Mouse (Mus musculus) MEL (cell line): ENCODE measurements at regions not wholly inside any gene's neighbourhood (a gene's known extent, or its start where the extent isn't known, plus 50 kb on each side); places are given as distances from the start of the nearest gene placed in this dataset.

Experiments
- DNase-seq: peaks from one replicate; pipeline ENCODE4 v3.0.0; 2011; ENCODE audit warnings: low read depth, low spot score
- H3K27ac ChIP-seq: 2 replicates; pipeline ENCODE4 v1.5.1; 2012; ENCODE audit warnings: low read depth, mild to moderate bottlenecking, control low read depth, low read length, moderate library complexity; ENCODE audit not compliant: control insufficient read depth
- H3K27me3 ChIP-seq, 2 experiments: fragments of 150-350 bp in 1 of 2; sonication (generic) in 1 of 2; 2 replicates each; pipeline ENCODE4 v1.6.1; 2012; ENCODE audit warnings: low read length in 2 of 2, mild to moderate bottlenecking in 2 of 2, improper control_type of control experiment in 1 of 2, moderate library complexity in 1 of 2; ENCODE audit not compliant: insufficient read depth in 2 of 2, control insufficient read depth in 1 of 2
- H3K36me3 ChIP-seq, 2 experiments: 2 replicates each; pipeline ENCODE4 v1.6.1; 2012 to 2014; ENCODE audit warnings: low read length in 2 of 2, improper control_type of control experiment in 1 of 2, inconsistent platforms in 1 of 2, mild to moderate bottlenecking in 1 of 2; ENCODE audit not compliant: insufficient read depth in 2 of 2, control insufficient read depth in 1 of 2
- H3K4me1 ChIP-seq, 2 experiments: fragments of 150-350 bp in 1 of 2; sonication (generic) in 1 of 2; 2 replicates each; pipeline ENCODE4 v1.6.1; 2012; ENCODE audit warnings: low read length in 2 of 2, improper control_type of control experiment in 1 of 2, mild to moderate bottlenecking in 1 of 2; ENCODE audit not compliant: insufficient read depth in 2 of 2, control insufficient read depth in 1 of 2
- H3K4me3 ChIP-seq, 2 experiments: fragments of 150-350 bp in 1 of 2; sonication (generic) in 1 of 2; 2 replicates each; pipeline ENCODE4 v1.5.1; 2012; ENCODE audit warnings: low read depth in 2 of 2, low read length in 2 of 2, mild to moderate bottlenecking in 2 of 2, moderate library complexity in 2 of 2, control low read depth in 1 of 2, improper control_type of control experiment in 1 of 2; ENCODE audit not compliant: control insufficient read depth in 1 of 2, insufficient read depth in 1 of 2
- H3K79me2 ChIP-seq: 2 replicates; pipeline ENCODE4 v1.6.1; 2012; ENCODE audit warnings: mild to moderate bottlenecking, low read length, moderate library complexity; ENCODE audit not compliant: control insufficient read depth, poor library complexity, insufficient read depth
- H3K9ac ChIP-seq: 2 replicates; pipeline ENCODE4 v1.6.1; 2012; ENCODE audit warnings: low read depth, mild to moderate bottlenecking, control low read depth, low read length, moderate library complexity; ENCODE audit not compliant: control insufficient read depth, poor library complexity, severe bottlenecking
- H3K9me3 ChIP-seq: fragments of 150-350 bp; sonication (generic); replicated peaks from 2 replicates; pipeline ENCODE4 v1.6.1; 2012; ENCODE audit warnings: mild to moderate bottlenecking, low read length, improper control_type of control experiment, moderate library complexity; ENCODE audit not compliant: insufficient read depth
- BHLHE40 ChIP-seq: IDR thresholded peaks from 2 replicates; pipeline ENCODE4 v1.6.1; 2012; ENCODE audit warnings: low read depth, mild to moderate bottlenecking, inconsistent platforms, low read length, improper control_type of control experiment, borderline replicate concordance
- CHD2 ChIP-seq: IDR thresholded peaks from 2 replicates; pipeline ENCODE4 v1.6.1; 2011; ENCODE audit warnings: low read length, improper control_type of control experiment
- ELF1 ChIP-seq: IDR thresholded peaks from 2 replicates; pipeline ENCODE4 v1.6.1; 2014; ENCODE audit warnings: low read depth, mild to moderate bottlenecking, inconsistent platforms, low read length, improper control_type of control experiment, moderate library complexity
- EP300 ChIP-seq, 2 experiments: IDR thresholded peaks; 2 replicates each; pipeline ENCODE4 v1.6.1; 2011; ENCODE audit warnings: improper control_type of control experiment in 2 of 2, low read length in 2 of 2, low read depth in 1 of 2, mild to moderate bottlenecking in 1 of 2
- HCFC1 ChIP-seq: IDR thresholded peaks from 2 replicates; pipeline ENCODE4 v1.6.1; 2012; ENCODE audit warnings: low read depth, mild to moderate bottlenecking, inconsistent platforms, low read length, improper control_type of control experiment, moderate library complexity
- MAX ChIP-seq: IDR thresholded peaks from 2 replicates; pipeline ENCODE4 v1.6.1; 2011; ENCODE audit warnings: low read length, improper control_type of control experiment
- MAZ ChIP-seq: IDR thresholded peaks from 2 replicates; pipeline ENCODE4 v1.6.1; 2012; ENCODE audit warnings: low read depth, mild to moderate bottlenecking, inconsistent platforms, low read length, improper control_type of control experiment
- MEF2A ChIP-seq: IDR thresholded peaks from 2 replicates; pipeline ENCODE4 v1.6.1; 2014; ENCODE audit warnings: low read depth, mild to moderate bottlenecking, inconsistent platforms, low read length, improper control_type of control experiment; ENCODE audit not compliant: poor library complexity, insufficient replicate concordance, severe bottlenecking; ENCODE audit errors: extremely low read depth
- MXI1 ChIP-seq: IDR thresholded peaks from 2 replicates; pipeline ENCODE4 v1.6.1; 2011; ENCODE audit warnings: mild to moderate bottlenecking, low read depth, low read length, improper control_type of control experiment
- MYB ChIP-seq: IDR thresholded peaks from 2 replicates; pipeline ENCODE4 v1.6.1; 2011; ENCODE audit warnings: mild to moderate bottlenecking, low read depth, low read length, improper control_type of control experiment
- MYC ChIP-seq: IDR thresholded peaks from 2 replicates; pipeline ENCODE4 v1.6.1; 2011; ENCODE audit warnings: low read depth, mild to moderate bottlenecking, low read length, improper control_type of control experiment, moderate library complexity
- POLR2A ChIP-seq, 2 experiments: IDR thresholded peaks; 2 replicates each; pipeline ENCODE4 v1.6.1; 2011 to 2012; ENCODE audit warnings: low read length in 2 of 2, mild to moderate bottlenecking in 2 of 2, control low read depth in 1 of 2, improper control_type of control experiment in 1 of 2, low read depth in 1 of 2, moderate library complexity in 1 of 2; ENCODE audit not compliant: control insufficient read depth in 1 of 2, insufficient read depth in 1 of 2, poor library complexity in 1 of 2
- POLR2AphosphoS2 ChIP-seq: IDR thresholded peaks from 2 replicates; pipeline ENCODE4 v1.6.1; 2011; ENCODE audit warnings: low read length, improper control_type of control experiment
- POLR2AphosphoS5 ChIP-seq: IDR thresholded peaks from 2 replicates; pipeline ENCODE4 v1.6.1; 2012; ENCODE audit warnings: low read depth, borderline replicate concordance, mild to moderate bottlenecking, inconsistent platforms, low read length, moderate library complexity, mixed read lengths
- RCOR1 ChIP-seq: IDR thresholded peaks from 2 replicates; pipeline ENCODE4 v1.6.1; 2012; ENCODE audit warnings: low read depth, mild to moderate bottlenecking, inconsistent platforms, low read length, improper control_type of control experiment
- SMC3 ChIP-seq: IDR thresholded peaks from 2 replicates; pipeline ENCODE4 v1.6.1; 2011; ENCODE audit warnings: low read depth, low read length, improper control_type of control experiment
- TCF12 ChIP-seq: IDR thresholded peaks from 2 replicates; pipeline ENCODE4 v1.6.1; 2014; ENCODE audit warnings: low read depth, mild to moderate bottlenecking, inconsistent platforms, low read length, improper control_type of control experiment, moderate library complexity
- UBTF ChIP-seq: IDR thresholded peaks from 2 replicates; pipeline ENCODE4 v1.6.1; 2012; ENCODE audit warnings: low read depth, mild to moderate bottlenecking, inconsistent platforms, low read length, improper control_type of control experiment, moderate library complexity, borderline replicate concordance; ENCODE audit not compliant: insufficient read depth
- ZNF384 ChIP-seq: IDR thresholded peaks from 2 replicates; pipeline ENCODE4 v1.6.1; 2012; ENCODE audit warnings: low read depth, mild to moderate bottlenecking, inconsistent platforms, low read length, improper control_type of control experiment

DNA sequence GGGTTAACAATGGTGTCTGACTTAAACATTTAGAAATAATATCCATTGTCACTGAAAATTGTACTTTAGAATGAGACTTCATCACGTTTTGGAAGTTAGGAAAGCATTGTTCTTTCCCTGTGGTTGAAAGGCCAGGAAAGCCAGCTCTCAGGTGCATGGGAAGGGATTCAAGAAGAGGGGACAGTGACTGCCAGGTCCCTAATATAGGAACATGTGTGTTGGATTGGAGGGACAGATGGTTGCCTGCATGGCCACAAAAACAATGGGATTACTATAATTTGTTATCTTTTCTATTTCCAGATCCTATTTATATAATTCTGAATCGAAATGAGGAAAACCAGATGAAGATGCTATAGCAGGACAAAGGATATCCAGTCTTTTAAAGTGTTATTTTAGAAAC, 184.2 kb upstream of the Nr2f1 start:
- no peak for DNase-seq
- no peaks in the 10 kb centered on the region for H3K27me3 ChIP-seq
- H3K36me3 ChIP-seq, result no peaks in the 10 kb centered on the region
- no peaks in the 10 kb centered on the region for H3K79me2 ChIP-seq
- H3K27ac ChIP-seq, result no peak overlapping the region
- H3K4me1 ChIP-seq, result no peaks in the 10 kb centered on the region
- no peak overlapping the region for H3K9ac ChIP-seq
- H3K9me3 ChIP-seq, result no peaks in the 10 kb centered on the region
- no peak for TF ChIP-seq MAX
- TF ChIP-seq BHLHE40, result no peak
- no peak for TF ChIP-seq SMC3
- TF ChIP-seq HCFC1, result no peak
- no peak for TF ChIP-seq MXI1
- TF ChIP-seq TCF12, result no peak
- TF ChIP-seq POLR2A (IDR thresholded peaks at IDR 0.05; ENCODE audit: control insufficient read depth in 1 of 2, insufficient read depth in 1 of 2, low read depth in 1 of 2, low read length in 2 of 2, poor library complexity in 1 of 2), result no peak
- no peak overlapping the region for H3K4me3 ChIP-seq

GRCm38 (mm10) chr13:78361236-78361635, 161.7 kb upstream of the Nr2f1 start:
- Histone ChIP-seq H3K4me3 (no peak overlapping the region), H3K27me3 (no peaks in the 10 kb centered on the region; a peak in 1 of 4 replicates), H3K4me1 (no peaks in the 10 kb centered on the region)
- DNase-seq, result no peak
- TF ChIP-seq CHD2, result no peak
- TF ChIP-seq TCF12, result no peak
- no peak for TF ChIP-seq MEF2A
- TF ChIP-seq POLR2AphosphoS5, result no peak
- no peak for TF ChIP-seq ZNF384
- no peak for TF ChIP-seq UBTF
- TF ChIP-seq HCFC1, result no peak
- no peak for TF ChIP-seq MAZ
- no peak for TF ChIP-seq ELF1
- no peak for TF ChIP-seq MXI1
- TF ChIP-seq SMC3, result no peak
- TF ChIP-seq RCOR1, result no peak
- TF ChIP-seq POLR2AphosphoS2, result no peak
- TF ChIP-seq, all 39 proteins: peak for 0
- Histone ChIP-seq H3K9ac (no peak overlapping the region), H3K27ac (no peak overlapping the region), H3K36me3 (no peaks in the 10 kb centered on the region), H3K79me2 (no peaks in the 10 kb centered on the region), H3K9me3 (no peaks in the 10 kb centered on the region)

DNA sequence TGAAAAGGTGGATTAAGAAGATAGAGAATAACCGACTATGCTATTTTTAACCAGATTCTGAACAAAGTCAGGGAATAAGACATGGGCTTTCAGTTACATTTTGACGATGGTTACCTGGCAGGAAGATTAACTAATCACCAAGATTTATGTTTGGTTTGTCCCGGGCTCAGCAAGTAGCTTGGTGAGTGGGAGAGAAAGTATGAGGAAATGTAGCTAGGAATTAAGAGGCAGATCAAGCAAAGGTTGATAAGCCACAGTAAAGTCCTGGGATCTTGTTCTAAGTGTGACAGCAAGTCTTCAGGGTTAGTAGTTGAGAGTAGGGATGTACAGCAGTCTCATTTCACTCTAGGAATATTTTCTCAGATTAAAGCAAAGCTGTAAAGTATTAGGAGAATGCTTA, 149.3 kb upstream of the Nr2f1 start:
- no peaks in the 10 kb centered on the region for H3K79me2 ChIP-seq
- no peaks in the 10 kb centered on the region for H3K36me3 ChIP-seq
- TF ChIP-seq MYC, result no peak
- no peak for TF ChIP-seq TCF12
- TF ChIP-seq POLR2AphosphoS5, result no peak
- no peak for TF ChIP-seq MXI1
- TF ChIP-seq MAX, result no peak
- no peak for TF ChIP-seq BHLHE40
- no peak for TF ChIP-seq MYB
- no peak for TF ChIP-seq EP300 (IDR thresholded peaks at IDR 0.05; ENCODE audit: low read depth in 1 of 2, low read length in 2 of 2)
- no peaks in the 10 kb centered on the region for H3K4me1 ChIP-seq
- no peaks in the 10 kb centered on the region for H3K9me3 ChIP-seq
- H3K27ac ChIP-seq, result no peak overlapping the region
- no peak for DNase-seq
- no peaks in the 10 kb centered on the region for H3K27me3 ChIP-seq
- H3K9ac ChIP-seq, result no peak overlapping the region
- no peak overlapping the region for H3K4me3 ChIP-seq
